ENCODE assay signal across 8 mouse cellular contexts in the genomic region with DNA sequence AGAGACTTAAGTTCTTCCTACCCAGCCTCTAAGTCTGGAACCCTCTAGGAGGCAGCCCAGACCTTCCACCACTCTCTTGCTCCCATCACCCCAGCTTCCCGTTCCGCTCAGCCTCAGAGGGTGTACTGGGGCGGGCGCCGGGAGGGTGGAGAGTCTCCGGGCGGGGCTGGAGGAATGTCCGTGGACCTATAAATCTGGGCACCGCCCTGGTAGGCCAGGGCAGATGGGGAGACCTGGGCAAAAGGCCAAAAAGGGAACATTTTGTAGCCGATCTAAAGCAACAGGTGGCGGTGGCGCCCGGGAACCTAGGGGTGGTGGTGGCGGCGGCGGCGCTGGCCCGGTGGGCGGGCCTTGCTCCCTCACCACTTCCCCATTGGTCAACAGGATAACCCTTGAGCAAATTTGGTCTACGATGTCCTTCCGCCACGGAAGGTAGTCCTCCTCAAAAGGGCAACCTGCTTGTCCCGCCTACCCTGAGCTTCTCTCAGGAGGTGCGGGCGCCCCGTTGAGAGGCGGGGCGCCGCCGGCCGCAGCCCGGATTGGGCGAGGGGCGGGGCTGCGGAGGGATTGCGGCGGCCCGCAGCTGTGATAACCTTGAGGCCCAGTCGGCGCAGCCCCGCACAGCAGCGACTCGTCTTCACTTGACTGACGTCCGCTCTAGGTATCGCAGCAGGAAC. TPM values are rescaled to one million over a fixed set of nuclear protein-coding genes. Genes with fewer than 3 reads are reported as not detected.
DNase-seq lines count a peak whose midpoint lies in the region; ATAC-seq and TF ChIP-seq lines count a peak whose summit lies in the region.

Pkm (plus strand) TSS at position 411 of the 677 bp plus-strand sequence.

- ATAC-seq in activated CD4-positive, CD25-positive, alpha-beta regulatory T cell, adult 4 months: peak; percentile 73

- H3K36me3 ChIP-seq in megakaryocyte, embryonic 14.5 days (replicated peaks; ENCODE audit: low read length): peaks cover 27% of the 10 kb centered on the region

- peak; percentile 98 for TF ChIP-seq POLR2A in cortical plate, adult 2 months (IDR thresholded peaks at IDR 0.05; ENCODE audit: extremely low read depth, insufficient read depth, low read length)

- H3K9me3 ChIP-seq in megakaryocyte, embryonic 14.5 days: no peaks in the 10 kb centered on the region

- H3K27ac ChIP-seq in cortical plate, adult 2 months (ENCODE audit: insufficient read depth, low read length): peak within 1 kb of the TSS; percentile 91

- peaks cover 8% of the 10 kb centered on the region for H3K4me1 ChIP-seq in cortical plate, adult 2 months (ENCODE audit: control insufficient read depth, insufficient read depth, low read length)
- H3K4me1 ChIP-seq in megakaryocyte, embryonic 14.5 days: peaks cover 89% of the 10 kb centered on the region

- peak; percentile 96 to 98 for DNase-seq in gastrocnemius, adult 8-10 months (ENCODE audit: low spot score in 2 of 2)
- peak; percentile 100 for DNase-seq in hindlimb bud, embryonic 11.5 days (ENCODE audit: extremely low spot score, low read depth, low spot score)
- DNase-seq in left cerebral cortex, adult 8-10 months (ENCODE audit: low spot score in 2 of 2): peak; percentile 90 to 97
- peak; percentile 98 for DNase-seq in right cerebral cortex, postnatal 10 days (ENCODE audit: low spot score in 2 of 2)
- peak; percentile 93 for DNase-seq in urinary bladder, postnatal 25 days (ENCODE audit: low spot score)

- 0 out of 2 replicates have a peak, but pooled peaks have one; percentile 6 for TF ChIP-seq CTCF in cortical plate, adult 2 months (IDR thresholded peaks at IDR 0.05; ENCODE audit: extremely low read depth, insufficient read depth, low read length)

- H3K27me3 ChIP-seq in megakaryocyte, embryonic 14.5 days (replicated peaks): no peaks in the 10 kb centered on the region

- H3K4me3 ChIP-seq in cortical plate, adult 2 months (ENCODE audit: insufficient read depth, low read length): peak within 1 kb of the TSS; percentile 93
- H3K4me3 ChIP-seq in megakaryocyte, embryonic 14.5 days (replicated peaks): peak within 1 kb of the TSS; percentile 94

RNA-seq across cellular contexts. Expression of gene Pkm, which starts in this region (rescaled TPM):
- 100 to 1,000 TPM; 694 to 839 TPM for polyA plus RNA-seq in activated CD4-positive, CD25-positive, alpha-beta regulatory T cell, adult 4 months (2017; shearing (Covaris generic))
- 1,537 and 1,545 TPM in 2 replicates for polyA plus RNA-seq in cortical plate, adult 2 months (2012; rRNA removed)
- 1,000 to 10,000 TPM; 2,872 to 3,265 (median 3,132) TPM for total RNA-seq in gastrocnemius, adult 8-10 months (2022)
- 1,000 to 10,000 TPM; 1,371 to 1,512 (median 1,415) TPM for total RNA-seq in left cerebral cortex, adult 8-10 months (2022)
- 2,403 and 2,627 TPM in 2 replicates for polyA plus RNA-seq in megakaryocyte, embryonic 14.5 days (2012; ENCODE audit: insufficient read depth, low replicate concordance)

Comparison
In these comparisons a context has a peak if more than half of its experiments do, and no peak if none do; other contexts are left out.
1. Peak in every context shown above with its lines: DNase-seq, ATAC-seq, H3K4me3 ChIP-seq and H3K27ac ChIP-seq.